Mouse (Mus musculus) lung, postnatal 36 days (tissue): ENCODE results near the gene 1700003E16Rik.

ENCODE experiments used
- DNase-seq: peaks from one replicate; pipeline ENCODE4 v3.0.0; 2022; ENCODE audit warnings: mixed read lengths

Gene 1700003E16Rik

GRCm38 (mm10) chr6:83161442-83161841 is 5.2 kb downstream of the 1700003E16Rik start:
- DNase-seq, result no peak

- DNase-seq, result peak; percentile 52
Observed at GRCm38 (mm10) chr6:83161921-83162641, 5.9 kb downstream of the 1700003E16Rik start.

- DNase-seq, result peak; percentile 80
Observed at GRCm38 (mm10) chr6:83162701-83163100, 6.5 kb downstream of the 1700003E16Rik start.

GRCm38 (mm10) chr6:83165026-83165606 is 8.9 kb downstream of the 1700003E16Rik start:
- no peak for DNase-seq

- peak; percentile 96 for DNase-seq
Observed at GRCm38 (mm10) chr6:83165607-83166242, 9.5 kb downstream of the 1700003E16Rik start, which contains the start of gene Dctn1. Dctn1 (plus strand) TSS chr6:83165920.

GRCm38 (mm10) chr6:83166243-83166630 is 10.0 kb downstream of the 1700003E16Rik start:
- DNase-seq, result peak; percentile 21

- DNase-seq, result peak; percentile 29
Observed at GRCm38 (mm10) chr6:83169872-83170271, 13.7 kb downstream of the 1700003E16Rik start.

GRCm38 (mm10) chr6:83171063-83171462 is 14.9 kb downstream of the 1700003E16Rik start:
- DNase-seq, result no peak

- DNase-seq, result no peak
Observed at GRCm38 (mm10) chr6:83172240-83172920, 16.2 kb downstream of the 1700003E16Rik start.

GRCm38 (mm10) chr6:83175996-83176395 is 19.8 kb downstream of the 1700003E16Rik start:
- no peak for DNase-seq

- peak; percentile 17 for DNase-seq
Observed at GRCm38 (mm10) chr6:83179390-83180117, 23.4 kb downstream of the 1700003E16Rik start.

GRCm38 (mm10) chr6:83180605-83181004 is 24.4 kb downstream of the 1700003E16Rik start:
- no peak for DNase-seq

- DNase-seq, result peak; percentile 15
Observed at GRCm38 (mm10) chr6:83184858-83185435, 28.7 kb downstream of the 1700003E16Rik start.

GRCm38 (mm10) chr6:83185895-83186861 is 30.0 kb downstream of the 1700003E16Rik start:
- peak; percentile 69 for DNase-seq

GRCm38 (mm10) chr6:83186946-83187345 is 30.7 kb downstream of the 1700003E16Rik start:
- DNase-seq, result no peak

- no peak for DNase-seq
Observed at GRCm38 (mm10) chr6:83193571-83193970, 37.4 kb downstream of the 1700003E16Rik start.

GRCm38 (mm10) chr6:83197345-83198004 is 41.3 kb downstream of the 1700003E16Rik start:
- DNase-seq, result peak; percentile 24

- DNase-seq, result no peak
Observed at GRCm38 (mm10) chr6:83203320-83203719, 47.1 kb downstream of the 1700003E16Rik start.

- peak; percentile 65 for DNase-seq
Observed at GRCm38 (mm10) chr6:83205851-83206250, 49.6 kb downstream of the 1700003E16Rik start.

GRCm38 (mm10) chr6:83206321-83206720 is 50.1 kb downstream of the 1700003E16Rik start:
- DNase-seq, result peak; percentile 27
